Mouse (Mus musculus) gastrocnemius, postnatal 36 days (tissue): Measurements from ENCODE around the gene Fam13c. TPM values are rescaled to one million over a fixed set of nuclear protein-coding genes. Genes with fewer than 3 reads are reported as not detected.

Experiments
- DNase-seq, 2 experiments: peaks; one replicate each; pipeline ENCODE4 v3.0.0; 2022
- intact Hi-C: fragments of 180-260 bp; cut with DNase I; formaldehyde crosslinking; loops from one replicate; pipeline ENCODE4 v1.15.1; 2025
- total RNA-seq, 2 experiments: library from RNA; stranded (reverse); gene quantifications; 2 replicates each; pipeline ENCODE4 v1.2.3; 2021

Gene Fam13c
- total RNA-seq, 2 experiments from 2014 or later = 4.7 to 5.8 TPM

DNA sequence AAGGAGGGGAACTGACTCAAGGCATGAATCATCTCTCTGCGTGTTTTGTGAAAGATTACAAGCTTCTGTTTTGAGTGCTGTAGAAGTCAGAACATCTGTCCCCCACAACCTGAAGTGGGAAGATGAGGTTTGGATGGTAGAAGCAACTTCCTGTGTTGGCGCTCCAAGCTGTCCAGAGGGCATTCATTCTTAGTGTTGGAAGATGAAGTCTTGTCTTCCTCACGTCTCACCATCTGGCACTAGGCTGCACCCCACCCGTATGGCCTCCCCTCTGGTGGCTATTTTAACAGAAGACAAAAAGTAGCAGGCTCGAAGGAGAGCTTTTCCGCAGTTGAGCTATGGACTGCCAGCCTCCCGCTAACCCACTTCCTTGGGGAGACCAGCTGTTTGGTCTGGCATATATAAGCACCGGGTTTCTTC lies 15.6 kb downstream of the Fam13c start:
- intact Hi-C loops = no loop called here
- no peak for DNase-seq

DNA sequence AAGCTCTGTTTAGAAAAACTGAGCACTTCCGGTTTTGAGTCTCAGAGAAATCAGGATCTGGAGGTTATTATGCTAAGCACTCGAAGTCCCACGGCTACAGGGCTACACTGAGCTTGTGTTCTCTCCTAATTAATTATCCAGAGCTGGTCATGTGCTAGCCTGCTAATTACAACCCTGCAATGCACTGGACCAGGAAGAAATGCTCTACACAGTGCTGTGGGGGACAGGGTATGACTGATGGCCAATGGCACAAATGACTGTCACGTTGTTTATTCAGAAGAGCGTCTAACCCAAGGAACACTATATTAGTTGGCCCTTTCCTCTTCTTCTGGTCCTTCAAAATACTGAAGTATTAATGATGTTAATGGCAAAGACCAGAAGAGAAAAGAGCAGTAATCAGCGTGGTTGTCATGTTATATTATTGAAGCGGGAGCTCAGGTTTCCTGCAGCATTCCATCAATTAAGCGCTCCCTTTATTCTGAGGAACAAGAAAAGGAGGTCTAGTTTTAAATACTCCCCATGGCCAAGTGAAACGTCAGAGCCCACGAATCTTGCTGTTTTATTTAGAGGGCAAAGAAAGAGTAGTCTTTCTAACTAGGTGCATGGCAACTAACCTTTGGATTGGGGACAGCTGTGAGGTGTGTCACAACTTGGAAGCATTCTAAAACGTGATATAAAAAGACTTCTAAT lies 18.4 kb downstream of the Fam13c start:
- DNase-seq = no peak
- intact Hi-C loops = no loop called here

- DNase-seq = no peak
- intact Hi-C loops = no loop called here
Observed at GRCm38 (mm10) chr10:70465638-70466037, 25.4 kb downstream of the Fam13c start.

DNA sequence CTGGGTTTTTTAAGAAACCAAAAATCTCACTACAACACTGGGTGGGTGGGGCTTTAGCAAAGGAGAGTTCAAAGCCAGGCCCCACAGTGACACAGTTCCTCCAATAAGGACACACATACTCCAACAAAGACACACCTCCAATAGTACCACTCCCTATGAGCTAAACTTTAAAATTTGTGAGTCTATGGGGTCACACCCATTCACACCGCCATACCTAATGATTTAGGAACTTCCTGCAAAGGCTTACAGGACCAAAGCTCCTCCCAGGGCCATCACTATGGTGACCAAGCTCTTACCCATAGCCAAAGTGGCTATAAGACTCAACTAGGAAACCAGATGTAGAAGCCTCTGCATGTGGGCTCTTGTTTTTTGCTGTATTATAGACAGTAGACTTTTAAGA lies 30.6 kb downstream of the Fam13c start:
- DNase-seq = no peak
- intact Hi-C loops = no loop called here

- intact Hi-C loops = no loop called here
- DNase-seq = peak in 1 of 2 experiments; percentile 44
Observed at GRCm38 (mm10) chr10:70477741-70478145, 37.5 kb downstream of the Fam13c start.

- DNase-seq = no peak
- intact Hi-C loops = loop anchor here (5.0 kb wide), 1 partner anchor 41 kb away; the partner anchor contains the start of gene Fam13c
Observed at GRCm38 (mm10) chr10:70483736-70484135, 43.5 kb downstream of the Fam13c start.

DNA sequence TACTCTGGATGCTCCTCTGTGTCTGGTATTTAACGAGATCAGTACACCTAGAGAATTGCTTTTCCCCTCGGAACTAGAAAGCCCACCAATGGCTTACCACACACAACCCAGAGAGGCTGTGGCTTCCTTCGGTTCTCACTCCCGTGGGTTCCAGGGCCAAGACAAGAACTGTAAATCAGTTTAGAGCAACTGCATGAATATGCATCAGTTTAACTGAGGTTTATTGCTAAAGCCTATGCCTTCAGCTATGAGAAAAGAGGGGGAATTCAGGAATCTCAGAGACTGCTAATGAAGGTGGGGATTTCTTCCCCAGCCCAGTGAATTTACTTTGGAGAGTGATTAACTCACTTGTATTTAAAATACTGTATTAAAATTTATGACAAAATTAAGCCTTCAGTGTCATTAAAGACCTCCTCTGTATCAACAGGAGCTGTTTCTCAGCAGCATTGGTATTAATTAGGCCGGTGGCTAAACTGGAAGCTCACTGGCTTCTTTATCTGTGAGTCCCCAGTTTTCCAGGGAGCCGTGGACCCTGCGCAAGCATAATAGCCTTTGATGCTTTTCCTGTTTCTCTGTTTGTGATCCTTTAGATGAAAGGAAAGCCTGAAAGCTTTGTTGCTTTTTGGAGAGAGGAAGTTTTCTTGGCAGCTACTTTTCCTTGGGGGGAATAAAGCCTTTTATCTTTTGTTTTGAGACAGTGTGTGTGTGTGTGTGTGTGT lies 44.4 kb downstream of the Fam13c start:
- intact Hi-C loops = loop anchor here (5.0 kb wide), 1 partner anchor 42 kb away; the partner anchor contains the start of gene Fam13c

GRCm38 (mm10) chr10:70485287-70485612 lies 45.0 kb downstream of the Fam13c start:
- intact Hi-C loops = no loop called here
- no peak for DNase-seq

More for the DNA sequence above, 44.4 kb downstream of the Fam13c start:
- no peak for DNase-seq

DNA sequence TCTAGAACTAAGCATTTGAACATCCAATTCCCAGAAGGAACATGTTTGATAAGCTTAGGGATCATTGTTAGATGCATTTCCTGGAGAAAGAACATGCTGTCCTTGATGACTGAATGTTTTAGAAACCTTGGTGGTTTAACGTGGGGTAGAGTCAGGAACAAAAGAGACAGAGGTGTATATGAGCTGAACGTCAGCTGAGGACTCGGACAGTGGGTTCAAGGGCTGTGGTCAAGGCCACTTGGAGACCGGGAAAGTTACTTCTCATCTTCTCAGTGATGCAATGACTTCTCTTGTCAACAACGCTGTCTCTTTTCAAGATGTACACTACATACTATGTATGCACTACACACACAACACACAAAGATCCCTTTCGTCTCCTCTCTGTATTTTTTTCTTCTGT lies 46.4 kb downstream of the Fam13c start:
- DNase-seq = no peak
- intact Hi-C loops = no loop called here

GRCm38 (mm10) chr10:70493891-70494290 lies 53.6 kb downstream of the Fam13c start:
- DNase-seq = peak in 1 of 2 experiments; percentile 5
- intact Hi-C loops = no loop called here

DNA sequence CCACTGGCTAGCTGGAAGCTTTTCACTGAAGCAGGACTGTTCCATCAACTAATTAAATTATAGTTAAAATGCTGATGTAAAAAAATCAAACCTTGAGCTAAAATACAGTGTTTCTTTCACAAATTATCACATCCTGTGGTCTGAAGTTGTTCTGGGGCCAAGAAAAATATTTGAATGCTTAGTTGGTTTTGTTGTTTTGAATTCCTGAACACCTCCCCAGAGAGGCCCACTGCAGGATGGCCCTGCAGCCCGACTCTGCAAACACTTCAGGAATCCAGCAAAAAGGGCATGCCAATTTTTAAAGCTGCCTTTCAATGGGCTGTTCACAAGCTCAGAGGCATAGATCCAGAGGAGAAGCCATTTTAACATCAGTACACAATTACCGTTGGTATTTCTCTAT lies 54.2 kb downstream of the Fam13c start:
- intact Hi-C loops = no loop called here
- DNase-seq = no peak

DNA sequence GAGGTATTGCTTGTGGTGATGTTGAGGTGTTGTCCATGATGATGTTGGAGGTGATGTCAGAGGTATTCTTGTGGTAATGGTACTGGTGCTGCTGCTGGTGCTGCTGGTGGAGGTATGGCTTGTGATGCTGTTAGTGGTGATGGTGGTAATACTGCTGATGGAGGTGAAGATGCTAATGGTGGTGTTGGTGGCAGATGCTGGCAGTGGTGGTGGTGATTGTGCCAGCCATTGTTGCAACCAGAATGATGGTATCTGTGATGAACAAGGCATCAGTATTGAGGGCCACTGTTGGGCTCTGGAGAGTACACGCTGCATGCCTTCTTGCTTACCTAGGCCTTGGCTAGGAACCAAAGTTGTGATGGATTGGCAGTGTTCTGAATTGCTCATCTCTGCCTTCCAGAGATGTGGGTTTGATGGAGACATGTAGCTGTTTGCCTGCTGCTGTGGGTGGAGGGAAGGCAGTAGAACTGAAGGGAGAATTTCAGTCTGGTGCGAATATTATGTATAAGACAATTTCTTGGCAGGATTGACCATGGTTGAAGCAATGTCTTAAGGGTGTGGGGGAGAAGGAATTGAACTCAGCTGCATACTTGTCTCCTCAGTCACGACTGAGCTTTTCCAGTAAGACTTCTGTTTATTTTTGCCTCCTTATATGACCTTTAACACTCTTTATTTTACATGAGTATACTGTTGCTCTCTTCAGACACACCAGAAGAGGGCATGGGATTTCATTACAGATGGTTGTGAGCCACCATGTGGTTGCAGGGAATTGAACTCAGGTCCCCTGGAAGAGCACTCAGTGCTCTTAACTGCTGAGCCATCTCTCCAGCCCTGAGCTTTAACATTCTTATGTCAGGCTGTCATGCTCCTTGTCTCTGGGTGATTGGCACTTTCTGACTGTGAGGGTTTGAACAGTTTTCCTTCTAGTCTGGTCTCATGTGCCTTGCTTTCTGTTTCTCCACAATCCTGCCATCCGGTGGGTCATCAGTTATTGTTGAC lies 55.1 kb downstream of the Fam13c start:
- DNase-seq = no peak
- intact Hi-C loops = no loop called here

DNA sequence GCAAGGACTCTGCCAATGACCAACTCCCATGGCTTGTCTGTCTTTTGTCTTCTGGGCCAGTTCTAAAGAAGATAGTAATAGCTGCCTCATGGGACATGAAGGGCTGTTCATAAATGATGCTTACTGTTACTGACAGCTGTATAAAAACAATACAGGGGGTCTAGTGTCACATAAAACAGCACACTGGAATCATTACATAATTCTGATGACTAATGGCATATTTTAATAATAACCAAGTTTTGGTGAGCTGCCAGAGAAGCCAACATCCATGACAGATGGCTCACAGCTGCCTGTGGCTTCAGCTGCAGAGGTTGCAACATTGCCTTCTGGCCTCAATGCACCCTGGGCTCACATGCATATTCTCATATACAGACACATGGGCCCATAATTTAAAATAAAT lies 56.7 kb downstream of the Fam13c start:
- DNase-seq = peak; percentile 16 to 59
- intact Hi-C loops = no loop called here

- intact Hi-C loops = no loop called here
- DNase-seq = no peak
Observed at GRCm38 (mm10) chr10:70498328-70498727, 58.0 kb downstream of the Fam13c start.

- intact Hi-C loops = no loop called here
- no peak for DNase-seq
Observed at GRCm38 (mm10) chr10:70499246-70499645, 59.0 kb downstream of the Fam13c start.

GRCm38 (mm10) chr10:70504871-70505270 lies 64.6 kb downstream of the Fam13c start:
- intact Hi-C loops = no loop called here
- no peak for DNase-seq

GRCm38 (mm10) chr10:70505395-70505794 lies 65.1 kb downstream of the Fam13c start:
- intact Hi-C loops = no loop called here
- DNase-seq = no peak

DNA sequence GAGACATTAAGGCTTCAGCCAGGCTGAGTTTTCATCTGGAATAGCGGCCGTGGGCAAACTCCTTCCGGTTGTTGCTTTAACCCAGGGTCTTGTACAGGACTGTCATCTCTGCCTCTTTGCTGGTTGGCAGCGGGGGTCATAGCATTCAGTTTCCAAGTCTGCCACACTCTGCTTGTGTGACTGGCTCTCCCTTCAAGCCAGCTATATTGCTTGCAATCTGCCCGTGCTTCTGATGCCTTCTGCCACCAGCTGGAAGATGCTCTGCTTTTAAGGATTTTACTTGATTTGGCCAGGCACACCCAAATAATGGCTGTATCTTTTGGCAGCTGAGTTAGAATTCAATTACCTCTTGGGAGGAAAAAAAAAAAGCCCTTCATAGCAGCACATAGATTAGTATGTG lies 65.6 kb downstream of the Fam13c start:
- no peak for DNase-seq
- intact Hi-C loops = loop anchor here (2.0 kb wide), 1 partner anchor 137 kb away; no protein-coding TSS in a partner anchor

DNA sequence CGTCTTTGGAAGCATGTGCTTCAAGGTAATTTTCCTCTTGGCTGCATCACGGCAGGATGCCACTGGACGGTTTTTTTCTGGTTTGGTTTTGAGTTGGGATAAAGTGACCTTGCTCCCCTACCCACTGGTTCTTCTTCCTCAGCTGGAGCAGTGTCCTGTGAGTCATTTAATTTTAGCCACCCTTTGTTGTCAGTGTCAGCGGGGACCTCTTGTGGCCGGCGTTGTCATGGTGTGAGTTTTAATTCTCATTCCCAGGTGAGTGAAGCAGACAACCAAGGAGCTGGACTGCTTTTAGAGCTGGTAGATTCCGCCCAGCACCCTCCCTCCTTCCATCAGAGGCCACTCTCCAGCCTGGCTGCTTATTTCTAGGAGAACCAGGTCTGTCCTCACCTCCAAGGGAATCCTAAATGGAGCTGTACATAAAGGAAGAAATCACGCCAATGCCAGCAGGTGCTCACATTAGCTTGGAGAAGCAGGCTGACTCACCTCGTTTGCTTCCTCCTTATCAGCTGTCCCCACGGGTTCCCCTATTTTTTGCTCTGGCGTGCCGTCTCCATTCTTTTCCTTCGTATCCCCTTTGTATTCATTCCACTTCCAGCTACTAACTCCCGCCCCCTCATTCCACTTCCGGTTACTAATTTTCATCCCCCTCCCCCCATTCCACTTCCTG lies 66.4 kb downstream of the Fam13c start:
- intact Hi-C loops = loop anchor here (2.0 kb wide), 1 partner anchor 138 kb away; no protein-coding TSS in a partner anchor
- no peak for DNase-seq

GRCm38 (mm10) chr10:70507880-70508279 lies 67.6 kb downstream of the Fam13c start:
- intact Hi-C loops = loop anchor here (2.0 kb wide), 1 partner anchor 139 kb away; no protein-coding TSS in a partner anchor

More at GRCm38 (mm10) chr10:70507880-70508279, 67.6 kb downstream of the Fam13c start:
- DNase-seq = no peak
